11 mouse cellular contexts compared by ENCODE assay signal in the genomic region with DNA sequence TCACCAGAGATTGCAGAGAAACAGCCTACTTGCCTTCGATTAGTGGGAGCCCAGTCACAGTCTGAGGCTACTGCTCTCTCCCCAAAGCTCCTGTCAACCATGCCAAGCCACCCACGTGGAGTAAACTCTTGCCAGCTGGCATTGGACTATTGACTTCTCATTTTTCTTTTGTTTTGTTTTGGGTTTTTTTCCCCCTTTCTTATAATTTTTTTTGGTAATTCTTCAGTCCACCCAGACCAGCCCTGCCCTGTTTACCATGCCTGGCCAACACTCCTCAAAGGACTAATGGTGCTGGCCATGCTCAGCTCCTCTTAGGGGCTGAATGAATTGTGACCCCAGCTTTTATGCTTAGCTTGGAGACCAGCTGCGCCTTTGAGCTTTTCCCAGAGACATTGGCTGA. TPM values are rescaled to one million over a fixed set of nuclear protein-coding genes. Genes with fewer than 3 reads are reported as not detected.
DNase-seq lines count a peak whose midpoint lies in the region; ATAC-seq and TF ChIP-seq lines count a peak whose summit lies in the region.
"Had no signal": no experiment of that assay in that cellular context is flagged by ENCODE, and none has a peak within 500 bp of the region (broad histone marks: within the 10 kb centered on the region; RNA-seq: fewer than 3 reads in every experiment).

No protein-coding gene starts in this region.

- H3K9ac ChIP-seq in intestine, postnatal 0 days (ENCODE audit: low read depth, low read length), result no peak overlapping the region
- H3K9ac ChIP-seq: embryonic facial prominence, embryonic 12.5 days had no signal

- ATAC-seq in intestine, postnatal 0 days, result no peak
- ATAC-seq: Patski had no signal

- no peaks in the 10 kb centered on the region for H3K9me3 ChIP-seq in intestine, postnatal 0 days (ENCODE audit: control insufficient read depth)
- H3K9me3 ChIP-seq: embryonic facial prominence, embryonic 12.5 days had no signal

- no peak overlapping the region for H3K27ac ChIP-seq in intestine, postnatal 0 days (ENCODE audit: low read depth, low read length)
- H3K27ac ChIP-seq: embryonic facial prominence, embryonic 12.5 days had no signal

- no peak overlapping the region for H3K4me3 ChIP-seq in intestine, postnatal 0 days (ENCODE audit: low read depth, low read length)
- H3K4me3 ChIP-seq: embryonic facial prominence, embryonic 12.5 days had no signal

- H3K4me2 ChIP-seq in intestine, postnatal 0 days (replicated peaks; ENCODE audit: low read depth), result no peak overlapping the region
- H3K4me2 ChIP-seq: embryonic facial prominence, embryonic 12.5 days had no signal

- no peaks in the 10 kb centered on the region for H3K36me3 ChIP-seq in intestine, postnatal 0 days (ENCODE audit: control insufficient read depth, insufficient read depth)
- H3K36me3 ChIP-seq: embryonic facial prominence, embryonic 12.5 days had no signal

- 72% methylated on average over 3 of the region's 3 CpGs for WGBS in intestine, postnatal 0 days

- H3K4me1 ChIP-seq in intestine, postnatal 0 days (replicated peaks; ENCODE audit: control insufficient read depth, insufficient read depth, low read length), result no peaks in the 10 kb centered on the region; the same call in 1 of the 2 replicates
- H3K4me1 ChIP-seq: embryonic facial prominence, embryonic 12.5 days had no signal

- no peaks in the 10 kb centered on the region for H3K27me3 ChIP-seq in intestine, postnatal 0 days (replicated peaks; ENCODE audit: control insufficient read depth, insufficient read depth, low read length)
- H3K27me3 ChIP-seq: embryonic facial prominence, embryonic 12.5 days had no signal

- no peak for TF ChIP-seq CTCF in intestine, postnatal 0 days (IDR thresholded peaks at IDR 0.05; ENCODE audit: low read depth)

- DNase-seq in adrenal gland, adult 2 months, result peak; percentile 37
- no peak for DNase-seq in adrenal gland, postnatal 4 days (ENCODE audit: low spot score in 2 of 2)
- DNase-seq in Muller cell, postnatal 12 days (ENCODE audit: inconsistent ontology term), result peak; percentile 71
- peak; percentile 23 for DNase-seq in embryo, embryonic 10.5 days (ENCODE audit: low spot score)
- peak; percentile 64 to 70 for DNase-seq in layer of hippocampus, postnatal 36 days
- DNase-seq in thymus, postnatal 10 days (ENCODE audit: low spot score in 2 of 2), result no peak
- no peak for DNase-seq in T-cell, adult 2 months (ENCODE audit: low spot score)

RNA-seq across cellular contexts. Expression of gene Lrrn1, which starts 27.4 kb away (rescaled TPM):
- 10 to 100 TPM; 16.0 to 68.7 TPM for total RNA-seq in adrenal gland, adult 2 months (2021)
- 108 and 145 TPM in 2 replicates for polyA plus RNA-seq in adrenal gland, adult 2 months (2012; rRNA removed)
- total RNA-seq in adrenal gland, postnatal 4 days (2021), result 10 to 100 TPM; 21.8 to 28.7 TPM
- total RNA-seq in layer of hippocampus, postnatal 36 days (2021), result 100 to 1,000 TPM; 101 to 114 TPM
- 14.7 and 15.9 TPM in 2 replicates for polyA plus RNA-seq in intestine, postnatal 0 days (2015; fragmentation: Nextera tagmentation; extraction: Ambion mirVana)
- total RNA-seq: megakaryocyte-erythroid progenitor cell, adult 5-6 weeks had no signal

Comparison
In these comparisons a context has a peak if more than half of its experiments do, and no peak if none do; other contexts are left out.
1. DNase-seq: peak in adrenal gland, adult 2 months (single experiment), Muller cell, postnatal 12 days (single experiment), embryo, embryonic 10.5 days (single experiment) and layer of hippocampus, postnatal 36 days (2 of 2); none in adrenal gland, postnatal 4 days (0 of 2), thymus, postnatal 10 days (0 of 2) and T-cell, adult 2 months (single experiment).